Mouse (Mus musculus) left cerebral cortex, postnatal 36 days (tissue): Measurements from ENCODE around the gene Dcun1d4. TPM values are rescaled to one million over a fixed set of nuclear protein-coding genes. Genes with fewer than 3 reads are reported as not detected.
"Not testable (repeated sequence)": the region's sequence is repeated elsewhere in the genome, so short reads cannot be mapped to it uniquely, and the experiment has no call there.

Source experiments
- DNase-seq, 2 experiments: peaks; one replicate each; pipeline ENCODE4 v3.0.0; 2021 to 2022; ENCODE audit warnings: low spot score in 2 of 2, mixed read lengths in 1 of 2
- intact Hi-C: fragments of 180-260 bp; cut with DNase I; formaldehyde crosslinking; loops from one replicate; pipeline ENCODE4 v1.15.1; 2025
- total RNA-seq, 2 experiments: library from RNA; stranded (reverse); gene quantifications; 2 replicates each; pipeline ENCODE4 v1.2.3; 2021

Dcun1d4 gene
- total RNA-seq, 2 experiments from 2014 or later, result 120 to 135 TPM

GRCm38 (mm10) chr5:73573789-73574188, 93.0 kb downstream of the Dcun1d4 start:
- intact Hi-C loops, result no loop called here
- DNase-seq, result no peak

- DNase-seq, result no peak
- intact Hi-C loops, result loop anchor here (5.0 kb wide), 1 partner anchor 43 kb away; no protein-coding TSS in a partner anchor
Observed at GRCm38 (mm10) chr5:73574616-73575015, 93.8 kb downstream of the Dcun1d4 start.

DNA sequence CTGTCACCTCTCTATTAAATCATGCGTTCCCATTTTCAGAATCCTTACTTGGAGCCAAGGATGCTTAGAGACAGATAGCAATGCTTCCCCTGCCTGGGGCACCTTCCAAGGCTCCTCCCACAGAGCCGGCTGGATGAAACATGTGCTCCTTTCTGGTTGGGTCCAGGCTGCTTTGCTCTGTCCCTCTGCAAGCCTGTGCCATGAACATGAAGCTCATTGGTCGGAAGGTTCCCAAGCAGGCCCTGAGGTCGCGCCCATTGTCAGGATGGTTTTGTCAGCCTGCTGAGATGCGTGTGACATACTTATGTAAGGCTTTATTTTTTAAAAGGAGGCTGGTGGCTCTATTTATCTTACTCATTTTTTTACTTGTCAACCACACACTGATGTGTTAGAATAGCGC, 95.9 kb downstream of the Dcun1d4 start:
- DNase-seq, result peak; percentile 57 to 60
- intact Hi-C loops, result loop anchor here (5.0 kb wide), 1 partner anchor 41 kb away; no protein-coding TSS in a partner anchor

GRCm38 (mm10) chr5:73578131-73578530, 97.3 kb downstream of the Dcun1d4 start:
- DNase-seq, result no peak

DNA sequence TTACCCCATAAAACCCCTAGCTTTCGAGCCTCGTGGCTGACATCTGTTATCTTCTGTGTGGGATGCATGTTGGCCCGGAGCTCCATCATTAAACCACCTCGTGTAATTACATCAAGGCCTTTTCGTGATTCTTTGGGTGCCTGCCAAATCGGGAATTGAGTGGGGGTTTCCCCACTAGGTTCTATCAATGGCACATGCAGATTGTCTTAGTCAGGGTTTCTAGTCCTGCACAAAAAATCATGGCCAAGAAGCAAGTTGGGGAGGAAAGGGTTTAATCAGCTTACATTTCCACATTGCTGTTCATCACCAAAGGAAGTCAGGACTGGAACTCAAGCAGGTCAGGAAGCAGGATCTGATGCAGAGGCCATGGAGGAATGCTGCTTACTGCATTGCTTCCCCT, 103.2 kb downstream of the Dcun1d4 start:
- intact Hi-C loops, DNase-seq: not testable (repeated sequence)

More at GRCm38 (mm10) chr5:73578131-73578530, 97.3 kb downstream of the Dcun1d4 start:
- intact Hi-C loops, result loop anchor here (5.0 kb wide), 1 partner anchor 39 kb away; no protein-coding TSS in a partner anchor

DNA sequence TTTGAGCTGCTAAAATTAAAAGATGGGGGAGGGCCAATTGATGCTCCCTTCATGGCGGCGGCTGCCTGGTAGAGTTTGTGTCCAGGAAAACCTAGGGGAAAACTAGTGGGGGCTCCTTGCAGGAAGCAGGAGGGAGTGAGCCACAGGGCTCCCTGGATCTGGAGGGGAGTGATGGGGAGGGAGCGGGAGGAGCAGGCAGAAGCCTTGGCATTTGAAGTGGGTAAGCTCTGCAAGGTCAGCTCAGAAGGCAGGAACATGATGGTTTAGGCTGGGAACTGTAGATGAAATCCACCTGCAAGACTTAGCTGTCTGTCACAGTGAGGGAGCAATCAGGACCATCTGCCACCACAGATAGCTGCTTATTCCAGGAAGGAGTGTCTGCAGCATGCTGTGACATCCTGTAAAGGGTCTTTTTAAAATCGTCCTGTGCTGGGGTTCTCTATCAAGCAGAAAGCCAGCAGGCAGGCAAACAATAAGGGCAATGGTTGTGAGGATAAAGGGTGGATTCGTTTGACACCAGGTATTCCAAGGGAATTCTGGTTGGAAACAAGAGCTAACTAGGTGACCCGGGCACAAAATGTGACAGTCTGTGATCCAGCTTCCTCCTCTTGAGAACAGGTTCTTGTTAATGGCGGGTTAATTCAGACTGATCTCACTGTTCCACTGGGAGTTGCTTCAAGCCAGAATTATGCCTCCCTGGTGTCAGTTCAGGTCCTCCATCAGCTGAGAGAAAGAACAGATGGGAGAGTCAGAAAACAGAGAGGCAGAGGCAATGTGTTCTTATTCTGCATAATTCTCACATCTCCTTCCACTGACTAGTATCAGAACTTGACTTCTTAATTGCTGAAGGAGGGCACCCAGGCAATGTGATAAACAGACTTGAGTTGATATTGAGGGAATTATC, 104.7 kb downstream of the Dcun1d4 start:
- no peak for DNase-seq
- intact Hi-C loops, result no loop called here

DNA sequence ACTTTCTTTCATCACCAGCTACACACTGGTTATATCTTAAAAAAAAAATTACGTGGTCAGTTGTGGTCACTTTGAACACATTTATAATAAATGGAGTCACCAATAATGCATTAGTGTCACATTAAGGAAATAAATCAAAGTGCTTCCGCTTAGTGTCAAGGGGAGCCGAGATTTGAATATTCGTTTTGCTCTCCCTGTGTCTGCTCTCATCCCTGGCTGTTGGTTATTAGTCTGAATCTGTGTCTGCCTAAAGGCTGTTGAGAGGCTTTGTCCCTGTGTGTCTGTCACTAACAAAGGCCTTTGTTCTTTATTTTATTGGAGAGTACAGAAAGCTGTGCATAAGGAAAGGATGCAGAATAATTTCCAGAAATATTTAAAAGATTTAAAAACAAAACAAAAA, 105.8 kb downstream of the Dcun1d4 start:
- intact Hi-C loops, result no loop called here
- no peak for DNase-seq

DNA sequence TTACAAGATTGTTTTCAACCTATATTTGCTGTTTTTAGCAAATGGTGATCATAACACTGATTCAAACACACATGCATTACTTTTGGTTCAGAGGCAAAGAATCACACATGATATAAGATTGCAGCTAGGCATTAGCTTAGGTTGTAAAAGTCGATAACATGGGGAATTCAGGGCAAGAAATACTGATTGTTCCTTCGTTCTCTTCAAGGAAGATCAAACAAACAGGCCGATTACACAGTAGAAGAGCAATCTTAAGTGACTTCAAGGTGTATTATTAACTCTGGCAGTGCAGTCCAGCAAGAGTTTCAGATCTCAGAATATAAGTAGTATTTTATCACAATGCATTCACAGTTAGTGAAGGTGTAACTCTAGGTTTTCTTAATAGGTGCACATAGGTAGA, 106.3 kb downstream of the Dcun1d4 start:
- no peak for DNase-seq
- intact Hi-C loops, result no loop called here

GRCm38 (mm10) chr5:73598943-73599695, 118.3 kb downstream of the Dcun1d4 start:
- DNase-seq, result no peak
- intact Hi-C loops, result no loop called here

DNA sequence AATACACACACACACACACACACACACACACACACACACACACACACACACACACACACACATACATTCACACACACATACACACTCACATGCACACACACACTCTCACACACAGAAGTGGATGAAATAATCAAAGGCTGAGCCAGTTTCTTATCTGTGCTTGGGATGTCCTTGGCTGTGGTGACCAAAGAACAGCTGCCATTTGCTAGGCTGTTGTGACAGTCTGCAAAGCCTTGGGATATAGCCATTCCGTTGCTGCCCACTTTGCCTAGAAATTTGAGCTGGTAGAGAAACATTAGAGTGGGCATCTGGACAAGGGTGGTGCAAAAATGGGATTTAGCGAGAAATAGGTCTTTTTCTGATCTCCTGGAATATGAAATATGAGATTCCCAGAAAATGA, 119.2 kb downstream of the Dcun1d4 start:
- intact Hi-C loops, result no loop called here
- no peak for DNase-seq

DNA sequence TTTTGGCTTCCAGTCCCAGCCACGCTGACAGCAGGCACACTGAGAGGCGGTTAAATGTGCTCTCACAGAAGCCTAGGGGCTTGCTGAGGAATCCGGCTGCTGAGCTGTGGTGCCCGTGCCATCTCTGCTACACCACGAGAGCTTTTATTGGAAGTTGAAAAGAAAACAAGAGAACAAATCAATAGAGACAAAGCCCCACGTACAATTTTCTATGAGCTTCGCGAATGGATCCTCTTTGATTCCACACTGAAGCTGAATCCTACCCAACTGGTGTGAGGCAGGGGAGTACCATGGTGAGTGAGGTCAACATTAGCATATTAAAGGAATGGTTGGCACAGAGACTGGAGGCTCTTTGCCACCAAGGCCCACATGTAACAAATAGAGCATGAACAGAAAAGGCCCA, 120.6 kb downstream of the Dcun1d4 start:
- intact Hi-C loops, result no loop called here
- no peak for DNase-seq

DNA sequence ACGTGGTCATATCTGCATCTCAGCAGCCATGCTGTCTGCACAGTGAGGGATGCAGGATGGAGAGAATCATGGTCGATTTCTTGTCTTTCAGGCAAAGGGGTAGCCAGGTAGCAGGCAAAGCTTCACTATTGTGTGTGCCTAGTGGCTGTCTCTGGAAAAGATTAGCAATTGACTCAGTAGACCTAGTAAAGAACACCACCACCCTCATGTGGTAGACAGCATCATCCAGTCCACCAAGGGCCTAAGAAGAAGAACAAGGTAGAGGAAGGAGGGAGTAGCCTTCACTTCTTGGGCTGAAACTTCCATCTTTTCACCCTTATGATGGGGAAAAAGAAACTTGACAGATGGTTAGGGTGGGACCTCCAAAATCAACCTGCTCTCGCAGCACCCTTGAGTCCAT, 122.1 kb downstream of the Dcun1d4 start:
- no peak for DNase-seq
- intact Hi-C loops, result no loop called here

GRCm38 (mm10) chr5:73604542-73604941, 123.7 kb downstream of the Dcun1d4 start:
- DNase-seq, result no peak
- intact Hi-C loops, result no loop called here

DNA sequence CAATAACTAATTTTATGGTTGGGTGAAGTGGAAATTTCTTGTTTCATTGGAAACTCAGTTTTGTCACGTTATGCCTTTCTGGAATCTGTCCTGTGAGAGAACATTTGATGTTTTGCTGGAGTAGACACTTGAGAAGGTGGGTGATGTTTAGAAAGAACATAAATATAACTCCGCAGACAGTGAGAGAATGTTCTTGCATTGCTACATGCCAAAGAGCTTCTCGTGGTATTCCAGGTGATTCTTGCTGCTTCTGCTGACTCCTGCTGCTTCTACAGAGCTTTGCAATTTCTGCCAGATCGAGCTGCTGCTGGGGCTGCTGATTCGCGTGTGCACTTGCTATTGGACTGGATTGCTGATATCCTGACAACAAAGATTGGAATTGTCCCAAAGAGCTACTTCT, 124.2 kb downstream of the Dcun1d4 start:
- intact Hi-C loops, result no loop called here
- no peak for DNase-seq

Other genes with a start within 250 kb of the Dcun1d4 start
- 10 to 100 TPM; 48.6 to 80.3 TPM for gene Fryl, start 224.4 kb upstream of the Dcun1d4 start, total RNA-seq
- 100 to 1,000 TPM; 448 to 466 TPM for gene Ociad1, start 188.2 kb upstream of the Dcun1d4 start, total RNA-seq
- 100 to 1,000 TPM; 110 to 119 TPM for gene Ociad2, start 140.0 kb upstream of the Dcun1d4 start, total RNA-seq
- 1 to 10 TPM; 1.7 to 2.1 TPM for gene Cwh43, start 74.9 kb upstream of the Dcun1d4 start, total RNA-seq
- gene Lrrc66, start 151.5 kb downstream of the Dcun1d4 start, total RNA-seq, result not detected
- gene Sgcb, start 166.8 kb downstream of the Dcun1d4 start, total RNA-seq, result 10 to 100 TPM; 49.0 TPM
- under 1 TPM; 0.23 to 0.42 TPM for gene Spata18, start 170.4 kb downstream of the Dcun1d4 start, total RNA-seq